ENCODE assay signal across 8 mouse cellular contexts in genomic region chr3:89578803-89579202, GRCm38 (mm10). TPM values are rescaled to one million over a fixed set of nuclear protein-coding genes. Genes with fewer than 3 reads are reported as not detected.
A peak's percentile ranks its signal among the peaks of the same experiment; 100 is the strongest.
DNase-seq lines count a peak whose midpoint lies in the region; ATAC-seq and TF ChIP-seq lines count a peak whose summit lies in the region.

No protein-coding gene starts in this region.

- WGBS in embryonic facial prominence, embryonic 12.5 days, result 28% methylated on average over 10 of the region's 10 CpGs
- 29% methylated on average over 10 of the region's 10 CpGs for WGBS in lung, embryonic 16.5 days

- intact Hi-C loops in gastrocnemius, adult 2 months (cut with DNase I), result no loop called here
- intact Hi-C loops in gastrocnemius, postnatal 36 days (cut with DNase I), result no loop called here

- H3K4me1 ChIP-seq in E14TG2a.4 (replicated peaks; ENCODE audit: low read depth, low read length), result peaks cover 23% of the 10 kb centered on the region
- peaks cover 7% of the 10 kb centered on the region; the same call in 1 of the 2 replicates for H3K4me1 ChIP-seq in embryonic facial prominence, embryonic 12.5 days
- H3K4me1 ChIP-seq in lung, embryonic 16.5 days (replicated peaks; ENCODE audit: control insufficient read depth, insufficient read depth, low read length), result peaks cover under 1% of the 10 kb centered on the region; the same call in 1 of the 2 replicates

- H3K4me2 ChIP-seq in embryonic facial prominence, embryonic 12.5 days (replicated peaks), result no peak overlapping the region
- H3K4me2 ChIP-seq in lung, embryonic 16.5 days (ENCODE audit: low read depth, low read length), result no peak overlapping the region

- peaks cover 53% of the 10 kb centered on the region for H3K27me3 ChIP-seq in E14TG2a.4 (ENCODE audit: insufficient read depth, low read length)
- H3K27me3 ChIP-seq in embryonic facial prominence, embryonic 12.5 days, result no peaks in the 10 kb centered on the region
- no peaks in the 10 kb centered on the region for H3K27me3 ChIP-seq in lung, embryonic 16.5 days (ENCODE audit: control insufficient read depth, insufficient read depth, low read depth, low read length)

- H3K4me3 ChIP-seq in gastrocnemius, adult 2 months, result peak overlapping the region; percentile 46
- H3K4me3 ChIP-seq in E14TG2a.4 (replicated peaks; ENCODE audit: low read length), result peak overlapping the region; percentile 48
- H3K4me3 ChIP-seq in embryonic facial prominence, embryonic 12.5 days, result no peak overlapping the region
- H3K4me3 ChIP-seq in lung, embryonic 16.5 days (ENCODE audit: low read length), result no peak overlapping the region

- peak; percentile 61 for DNase-seq in gastrocnemius, adult 2 months
- no peak for DNase-seq in gastrocnemius, postnatal 36 days
- no peak for DNase-seq in retina, embryonic 14.5 days (ENCODE audit: low spot score)
- DNase-seq in frontal cortex, postnatal 25 days (ENCODE audit: low spot score in 2 of 2), result no peak
- DNase-seq in layer of hippocampus, postnatal 14 days (ENCODE audit: low spot score in 2 of 2), result no peak

- no peaks in the 10 kb centered on the region for H3K9me3 ChIP-seq in E14TG2a.4 (ENCODE audit: low read length)
- no peaks in the 10 kb centered on the region for H3K9me3 ChIP-seq in embryonic facial prominence, embryonic 12.5 days
- H3K9me3 ChIP-seq in lung, embryonic 16.5 days (ENCODE audit: control insufficient read depth, low read length), result 0 out of 2 replicates have a peak, but pooled peaks cover 2% of the 10 kb centered on the region

- peak overlapping the region; percentile 38; the same call in 1 of the 2 replicates for H3K27ac ChIP-seq in gastrocnemius, adult 2 months
- no peak overlapping the region for H3K27ac ChIP-seq in embryonic facial prominence, embryonic 12.5 days
- H3K27ac ChIP-seq in lung, embryonic 16.5 days (ENCODE audit: low read length), result no peak overlapping the region

- 0 out of 2 replicates have a peak, but pooled peaks have one; percentile 65 for ATAC-seq in embryonic facial prominence, embryonic 12.5 days (ENCODE audit: insufficient number of reproducible peaks, insufficient read depth, low FRiP score, low TSS enrichment)
- ATAC-seq in lung, embryonic 16.5 days (ENCODE audit: low read depth), result peak; percentile 47

- no peak overlapping the region for H3K9ac ChIP-seq in embryonic facial prominence, embryonic 12.5 days
- no peak overlapping the region for H3K9ac ChIP-seq in lung, embryonic 16.5 days (ENCODE audit: low read length)

- H3K36me3 ChIP-seq in E14TG2a.4 (ENCODE audit: insufficient read depth, low read length), result no peaks in the 10 kb centered on the region
- H3K36me3 ChIP-seq in embryonic facial prominence, embryonic 12.5 days, result no peaks in the 10 kb centered on the region
- no peaks in the 10 kb centered on the region for H3K36me3 ChIP-seq in lung, embryonic 16.5 days (ENCODE audit: control insufficient read depth, insufficient read depth, low read length)

- no peak for TF ChIP-seq CTCF in gastrocnemius, adult 2 months (IDR thresholded peaks at IDR 0.05)
- TF ChIP-seq CTCF in E14TG2a.4 (conservative IDR thresholded peaks at IDR 0.05; ENCODE audit: low read length), result no peak

RNA-seq across cellular contexts. Expression of gene Kcnn3, which starts 58.8 kb away (rescaled TPM):
- total RNA-seq in gastrocnemius, adult 2 months (2021), result 1 to 10 TPM; 1.4 to 4.1 TPM
- total RNA-seq in gastrocnemius, postnatal 36 days (2021), result 1 to 10 TPM; 1.6 to 2.0 TPM
- polyA plus RNA-seq in embryonic facial prominence, embryonic 12.5 days (2016; fragmentation: Nextera tagmentation; extraction: Ambion mirVana), result 2.1 and 2.5 TPM in 2 replicates
- polyA plus RNA-seq in lung, embryonic 16.5 days (2015; fragmentation: Nextera tagmentation; extraction: Ambion mirVana), result 0.68 and 1.1 TPM in 2 replicates
- total RNA-seq in layer of hippocampus, postnatal 14 days (2021), result 10 to 100 TPM; 25.5 to 26.6 TPM

Comparison
In these comparisons a context has a peak if more than half of its experiments do, and no peak if none do; other contexts are left out.
1. H3K4me3 ChIP-seq: peak in gastrocnemius, adult 2 months (single experiment) and E14TG2a.4 (single experiment); none in embryonic facial prominence, embryonic 12.5 days (single experiment) and lung, embryonic 16.5 days (single experiment).
2. RNA of gene Kcnn3, which starts 58.8 kb away (total RNA-seq): 25.5 to 26.6 TPM in layer of hippocampus, postnatal 14 days; 1.4 to 4.1 TPM in gastrocnemius, adult 2 months and 1.6 to 2.0 TPM in gastrocnemius, postnatal 36 days; every median in the first group is over 4 times any median in the second.